Mouse (Mus musculus): ENCODE measurements around the gene Snx29.

DNA sequence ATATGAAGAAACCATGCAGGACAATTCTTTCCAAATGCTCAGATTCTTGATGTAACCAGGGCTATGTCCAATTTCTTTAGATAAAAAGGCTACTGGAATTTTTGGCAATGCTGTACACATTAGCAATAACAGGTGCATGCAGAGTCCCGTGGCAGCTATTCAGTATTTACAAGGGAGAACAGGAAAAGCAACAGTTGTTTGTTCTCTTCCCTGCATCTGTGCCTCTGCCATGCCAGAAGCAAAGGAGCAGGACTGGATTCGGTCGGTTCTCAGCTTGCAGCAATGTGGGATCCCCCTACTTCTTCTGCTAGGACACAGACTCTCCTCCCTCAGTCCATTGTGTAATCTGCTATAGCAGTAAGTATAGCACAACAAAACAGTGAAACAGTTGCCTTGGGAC lies 276.8 kb downstream of the Snx29 start:
- TF ChIP-seq JUN (IDR thresholded peaks at IDR 0.05; ENCODE audit: insufficient read depth, low read depth, low read length) (no peak), POLR2A (IDR thresholded peaks at IDR 0.05; ENCODE audit: low read depth, low read length) (no peak), TCF12 (IDR thresholded peaks at IDR 0.05; ENCODE audit: low read depth, low read length) (no peak), HCFC1 (IDR thresholded peaks at IDR 0.05; ENCODE audit: low read depth, low read length) (no peak), CTCF (conservative IDR thresholded peaks at IDR 0.05 in 1 of 2, IDR thresholded peaks at IDR 0.05 in 1 of 2; ENCODE audit: low read depth in 2 of 2, low read length in 2 of 2) (no peak), ZKSCAN1 (IDR thresholded peaks at IDR 0.05; ENCODE audit: borderline replicate concordance, low read depth, low read length) (no peak), RAD21 (IDR thresholded peaks at IDR 0.05; ENCODE audit: low read depth, low read length) (no peak), MAZ (IDR thresholded peaks at IDR 0.05; ENCODE audit: low read depth, low read length) (no peak), GABPA (IDR thresholded peaks at IDR 0.05; ENCODE audit: insufficient replicate concordance, low read depth, low read length) (no peak), MAFK (IDR thresholded peaks at IDR 0.05; ENCODE audit: insufficient replicate concordance, low read length) (no peak)

All from CH12.LX (cell line).